Mouse (Mus musculus): ENCODE results near the gene Wdr81. TPM values are rescaled to one million over a fixed set of nuclear protein-coding genes. Genes with fewer than 3 reads are reported as not detected.

Gene Wdr81
- polyA plus RNA-seq, 1 experiment from 2014 or later: 3.1 TPM

DNA sequence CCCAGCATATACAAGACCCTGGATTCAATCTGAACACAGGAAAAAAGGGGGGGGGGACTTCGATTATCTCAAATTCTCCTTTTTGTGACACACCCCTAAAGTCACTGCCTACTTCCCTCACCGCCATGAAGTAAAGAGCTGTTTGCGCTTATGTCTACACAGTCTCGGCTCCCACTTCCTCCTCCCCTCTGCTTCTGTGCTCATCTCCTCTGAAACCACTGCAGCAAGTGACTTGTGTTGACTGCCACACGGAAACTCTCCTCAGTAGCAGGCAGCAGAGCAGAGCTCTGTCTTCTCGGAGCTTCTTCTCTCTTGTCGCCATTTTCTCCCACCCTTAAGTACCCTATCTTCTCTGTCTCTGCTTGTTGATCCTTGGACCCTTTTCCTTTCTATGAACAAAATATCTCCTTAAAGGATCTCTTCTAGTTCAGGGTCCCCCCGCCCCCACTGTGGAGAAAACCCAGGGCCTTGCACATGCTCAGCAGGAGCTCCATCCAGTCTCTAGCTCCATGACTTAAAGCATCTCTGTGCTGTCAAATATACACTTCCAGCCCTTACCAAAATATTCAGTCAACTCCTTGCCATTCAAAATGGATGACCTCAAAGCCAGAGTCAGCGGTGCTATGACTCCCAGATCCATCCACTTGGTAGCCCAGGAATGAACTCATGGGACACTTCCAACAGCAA, 25.4 kb downstream of the Wdr81 start:
- 64% methylated on average over 9 of the region's 9 CpGs for WGBS
- Histone ChIP-seq H3K27ac (no peak overlapping the region), H3K9me3 (replicated peaks) (no peaks in the 10 kb centered on the region), H3K4me3 (no peak overlapping the region), H3K9ac (no peak overlapping the region), H3K36me3 (no peaks in the 10 kb centered on the region), H3K27me3 (no peaks in the 10 kb centered on the region), H3K4me1 (replicated peaks) (no peaks in the 10 kb centered on the region), H3K4me2 (no peak overlapping the region)
- ATAC-seq (replicated peaks; ENCODE audit: insufficient number of reproducible peaks, insufficient read depth, low FRiP score, low read depth): no peak

DNA sequence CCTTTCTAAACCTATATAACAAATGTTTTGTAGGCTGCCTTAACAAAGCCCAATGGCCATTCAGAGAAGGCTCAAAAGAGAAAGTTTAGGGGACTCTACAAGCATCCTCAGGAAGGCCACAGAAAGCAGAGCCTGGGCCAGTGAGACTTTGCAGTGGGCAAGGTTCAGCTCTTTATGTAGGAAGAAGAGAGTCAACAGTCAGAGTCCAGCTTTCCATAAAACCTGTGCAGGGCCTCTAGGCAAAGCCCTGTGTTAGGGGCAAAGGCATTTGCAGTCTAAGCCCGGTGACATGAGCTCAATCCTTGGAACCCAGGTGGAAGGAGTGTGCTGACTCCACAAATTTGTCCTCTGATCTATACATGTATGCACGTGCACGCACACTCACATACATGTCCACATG, 30.1 kb downstream of the Wdr81 start:
- WGBS: 82% methylated on average over 3 of the region's 3 CpGs
- Histone ChIP-seq H3K4me2 (no peak overlapping the region), H3K9ac (no peak overlapping the region), H3K36me3 (no peaks in the 10 kb centered on the region), H3K9me3 (replicated peaks) (no peaks in the 10 kb centered on the region), H3K4me1 (replicated peaks) (peaks cover 16% of the 10 kb centered on the region), H3K27me3 (no peaks in the 10 kb centered on the region), H3K4me3 (no peak overlapping the region), H3K27ac (no peak overlapping the region)
- ATAC-seq (replicated peaks; ENCODE audit: insufficient number of reproducible peaks, insufficient read depth, low FRiP score, low read depth): no peak

DNA sequence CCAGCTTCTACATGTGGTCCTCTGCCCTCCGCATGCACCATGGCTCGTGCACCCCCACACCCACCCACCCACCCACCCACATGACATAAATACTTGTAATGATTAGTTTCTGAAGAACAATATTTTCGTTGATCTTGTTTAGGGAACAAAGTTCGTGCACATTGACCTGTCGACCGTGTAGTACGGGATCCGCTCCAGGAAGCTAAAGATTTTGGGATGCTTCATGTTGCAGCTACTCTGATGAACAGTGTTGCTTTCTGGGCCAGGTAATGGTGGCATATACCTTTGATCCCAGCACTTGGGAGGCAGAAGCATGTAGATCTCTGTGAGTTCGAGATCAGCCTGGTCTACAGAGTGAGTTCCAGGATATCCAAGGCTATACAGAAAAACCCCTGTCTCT, 30.5 kb downstream of the Wdr81 start:
- H3K9ac ChIP-seq: no peak overlapping the region
- no peak for ATAC-seq (replicated peaks; ENCODE audit: insufficient number of reproducible peaks, insufficient read depth, low FRiP score, low read depth)
- no peaks in the 10 kb centered on the region for H3K27me3 ChIP-seq
- H3K4me2 ChIP-seq: no peak overlapping the region
- peaks cover 16% of the 10 kb centered on the region for H3K4me1 ChIP-seq (replicated peaks)
- no peaks in the 10 kb centered on the region for H3K36me3 ChIP-seq
- H3K9me3 ChIP-seq (replicated peaks): no peaks in the 10 kb centered on the region
- no peak overlapping the region for H3K27ac ChIP-seq
- 85% methylated on average over 9 of the region's 9 CpGs for WGBS
- H3K4me3 ChIP-seq: no peak overlapping the region

DNA sequence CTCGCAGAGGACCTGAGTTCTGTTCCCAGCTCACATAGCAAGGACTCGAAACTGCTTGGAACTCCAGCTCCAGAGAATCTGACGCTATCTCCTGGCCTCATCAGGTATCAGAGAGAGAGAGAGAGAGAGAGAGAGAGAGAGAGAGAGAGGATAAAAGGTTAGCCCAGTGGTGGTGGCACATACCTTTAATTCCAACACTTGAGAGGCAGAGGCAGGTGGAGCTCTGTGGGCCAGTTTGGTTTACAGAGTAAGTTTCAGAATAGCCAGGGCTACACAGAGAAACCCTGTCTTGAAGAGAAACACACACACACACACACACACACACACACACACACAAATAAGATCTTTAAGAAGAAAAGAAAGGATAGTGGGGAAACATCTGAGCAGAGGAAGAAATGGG, 31.4 kb downstream of the Wdr81 start:
- no peak overlapping the region for H3K9ac ChIP-seq
- no peaks in the 10 kb centered on the region for H3K36me3 ChIP-seq
- H3K9me3 ChIP-seq (replicated peaks): no peaks in the 10 kb centered on the region
- no peak overlapping the region for H3K4me3 ChIP-seq
- 88% methylated on average over 3 of the region's 3 CpGs for WGBS
- H3K27me3 ChIP-seq: no peaks in the 10 kb centered on the region
- H3K27ac ChIP-seq: no peak overlapping the region
- peaks cover 16% of the 10 kb centered on the region for H3K4me1 ChIP-seq (replicated peaks)
- ATAC-seq (replicated peaks; ENCODE audit: insufficient number of reproducible peaks, insufficient read depth, low FRiP score, low read depth): no peak
- H3K4me2 ChIP-seq: no peak overlapping the region

DNA sequence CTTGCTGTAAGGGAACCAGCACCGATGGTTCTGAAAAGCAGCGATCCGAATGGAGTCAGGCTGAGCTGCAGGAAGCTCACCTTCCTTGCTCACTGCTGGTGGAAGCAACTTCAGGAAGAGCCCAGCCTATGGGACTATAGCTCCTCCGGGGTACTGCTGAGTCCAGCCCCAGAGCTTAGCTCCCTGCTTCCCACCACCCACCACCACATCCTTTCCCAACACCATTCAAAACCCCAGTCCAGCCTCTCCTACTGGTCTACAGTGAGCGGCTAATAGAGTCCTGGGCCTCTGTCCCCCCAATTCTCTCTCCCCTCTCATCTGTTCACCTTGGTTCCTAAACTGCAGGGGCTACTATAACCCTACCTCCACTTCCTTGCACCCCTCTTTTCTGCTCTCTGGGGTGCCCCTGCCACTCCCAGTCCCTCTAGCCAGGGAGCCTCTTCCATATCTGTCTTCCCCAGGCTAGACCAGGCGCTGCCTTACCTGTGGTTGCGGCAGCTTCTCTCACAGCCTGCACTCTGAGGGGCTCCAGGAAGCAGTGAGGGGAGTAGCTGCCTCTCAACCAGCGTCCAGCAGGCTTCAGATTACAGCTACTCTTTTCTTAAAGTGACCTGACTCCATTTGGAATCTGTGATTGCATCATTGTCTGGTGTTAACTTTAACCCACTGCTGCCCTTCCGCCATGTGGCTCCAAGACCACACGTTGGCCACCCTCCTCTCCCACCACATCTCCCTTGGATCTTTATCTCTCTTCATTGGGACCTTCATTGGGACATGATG, 32.3 kb downstream of the Wdr81 start, which contains the start of gene Serpinf1:
Serpinf1 (minus strand) TSS at position 689 of the 780 bp plus-strand sequence.
- Histone ChIP-seq H3K27me3 (no peaks in the 10 kb centered on the region), H3K4me1 (replicated peaks) (peaks cover 16% of the 10 kb centered on the region), H3K36me3 (no peaks in the 10 kb centered on the region), H3K4me3 (peak within 1 kb of the TSS; percentile 40), H3K9me3 (replicated peaks) (no peaks in the 10 kb centered on the region), H3K9ac (peak within 1 kb of the TSS; percentile 38; the same call in 1 of the 2 replicates), H3K27ac (no peak within 1 kb of the TSS), H3K4me2 (peak within 1 kb of the TSS; percentile 54)
- no peak; the same call in 1 of the 2 replicates for ATAC-seq (replicated peaks; ENCODE audit: insufficient number of reproducible peaks, insufficient read depth, low FRiP score, low read depth)
- WGBS: 42% methylated on average over 10 of the region's 10 CpGs

DNA sequence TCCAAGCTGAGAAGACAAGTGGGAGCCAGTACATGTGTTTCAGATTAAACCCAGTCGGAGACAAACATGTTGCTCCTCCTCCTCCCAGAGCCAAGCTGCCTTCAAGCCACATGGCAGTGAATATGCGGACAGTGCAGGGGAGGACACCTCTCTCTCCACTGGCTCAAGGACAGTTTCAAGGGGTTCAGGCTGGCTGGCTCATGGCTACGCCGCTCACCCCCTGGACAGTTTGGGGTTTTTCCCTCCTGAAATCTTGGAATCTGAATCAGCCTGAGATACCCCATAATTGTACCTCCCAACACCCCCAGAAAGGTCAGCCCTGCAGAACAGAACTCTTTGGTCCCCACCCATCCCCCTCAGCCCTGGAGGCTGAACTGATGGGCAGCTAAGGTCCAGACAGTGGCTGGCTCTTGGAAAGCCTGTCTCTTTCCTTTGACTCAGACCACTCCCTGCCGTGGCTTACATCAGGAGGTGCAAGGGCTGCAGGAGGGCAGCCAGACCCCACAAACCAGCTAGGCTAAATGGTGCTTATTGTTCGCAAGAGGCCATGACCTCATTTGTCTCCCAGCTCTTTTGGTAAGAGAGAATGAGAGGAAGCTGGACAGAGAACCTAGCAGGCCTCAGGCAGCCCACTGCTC, 33.0 kb downstream of the Wdr81 start:
- H3K27me3 ChIP-seq: no peaks in the 10 kb centered on the region
- H3K27ac ChIP-seq: no peak overlapping the region
- H3K4me1 ChIP-seq (replicated peaks): peaks cover 16% of the 10 kb centered on the region
- no peaks in the 10 kb centered on the region for H3K36me3 ChIP-seq
- peak overlapping the region; percentile 54 for H3K4me2 ChIP-seq
- WGBS: 46% methylated on average over 6 of the region's 6 CpGs
- peak overlapping the region; percentile 40 for H3K4me3 ChIP-seq
- no peak for ATAC-seq (replicated peaks; ENCODE audit: insufficient number of reproducible peaks, insufficient read depth, low FRiP score, low read depth)
- no peaks in the 10 kb centered on the region for H3K9me3 ChIP-seq (replicated peaks)
- H3K9ac ChIP-seq: no peak overlapping the region

DNA sequence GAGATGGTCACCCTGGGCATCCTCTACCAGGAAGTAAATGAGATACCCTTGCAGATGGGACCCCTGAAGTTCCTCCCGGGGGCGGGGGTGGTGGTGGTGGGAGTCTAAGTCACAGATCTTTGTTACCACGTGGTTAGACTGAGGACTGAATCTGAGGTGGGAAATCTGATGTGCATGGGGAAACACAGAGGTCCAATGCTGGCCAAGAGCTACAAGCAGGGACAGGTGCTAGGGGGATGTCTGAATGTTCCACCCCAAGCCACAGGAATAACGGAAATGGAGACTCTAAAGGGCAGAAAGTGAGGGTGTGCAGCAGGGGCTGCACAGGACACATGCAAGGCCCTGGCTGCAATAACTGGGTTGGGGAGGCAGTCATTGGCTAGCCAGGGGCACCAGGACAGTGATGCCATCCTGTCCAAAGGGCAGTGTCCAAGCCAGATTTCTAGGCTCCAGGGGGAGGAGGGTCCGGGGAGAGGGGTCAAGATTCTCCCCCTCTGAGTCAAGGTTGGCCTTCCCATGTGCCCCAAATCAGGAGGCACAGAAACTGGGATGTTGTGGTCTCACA, 33.6 kb downstream of the Wdr81 start:
- 46% methylated on average over 5 of the region's 5 CpGs for WGBS
- H3K4me2 ChIP-seq: 0 out of 2 replicates have a peak overlapping the region, but pooled peaks have one; percentile 54
- no peaks in the 10 kb centered on the region for H3K36me3 ChIP-seq
- no peak overlapping the region for H3K9ac ChIP-seq
- no peak for ATAC-seq (replicated peaks; ENCODE audit: insufficient number of reproducible peaks, insufficient read depth, low FRiP score, low read depth)
- H3K4me1 ChIP-seq (replicated peaks): peaks cover 16% of the 10 kb centered on the region
- H3K27ac ChIP-seq: no peak overlapping the region
- H3K4me3 ChIP-seq: no peak overlapping the region
- H3K27me3 ChIP-seq: no peaks in the 10 kb centered on the region
- H3K9me3 ChIP-seq (replicated peaks): no peaks in the 10 kb centered on the region

DNA sequence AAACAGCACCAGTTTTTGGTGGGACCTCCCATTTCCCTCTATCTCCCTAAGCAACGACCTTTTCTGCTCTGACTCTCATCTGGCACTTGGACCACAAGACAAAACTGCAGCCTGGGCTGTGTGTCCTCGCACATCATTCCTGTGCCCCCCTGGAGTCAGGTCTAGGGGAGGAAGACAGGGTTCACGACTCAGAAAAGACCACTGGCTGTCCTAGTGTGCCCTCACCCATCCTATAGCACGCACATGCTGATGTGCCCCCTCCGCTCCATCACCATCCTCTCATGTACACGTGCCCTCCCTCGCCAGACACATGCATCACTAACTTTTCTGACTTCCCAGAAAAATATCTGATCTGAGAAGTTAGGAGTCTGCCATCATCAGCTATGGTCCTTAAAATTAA, 34.5 kb downstream of the Wdr81 start:
- 77% methylated on average over 7 of the region's 7 CpGs for WGBS
- H3K9ac ChIP-seq: no peak overlapping the region

GRCm38 (mm10) chr11:75415994-75416393, 38.5 kb downstream of the Wdr81 start:
- H3K36me3 ChIP-seq: no peaks in the 10 kb centered on the region
- H3K4me1 ChIP-seq (replicated peaks): 0 out of 2 replicates have a peak, but pooled peaks cover 2% of the 10 kb centered on the region
- H3K4me3 ChIP-seq: no peak overlapping the region
- no peak overlapping the region for H3K27ac ChIP-seq
- H3K9me3 ChIP-seq (replicated peaks): no peaks in the 10 kb centered on the region
- H3K4me2 ChIP-seq: no peak overlapping the region
- no peak for ATAC-seq (replicated peaks; ENCODE audit: insufficient number of reproducible peaks, insufficient read depth, low FRiP score, low read depth)
- WGBS: 72% methylated on average over 13 of the region's 13 CpGs
- H3K27me3 ChIP-seq: no peaks in the 10 kb centered on the region
- H3K9ac ChIP-seq: no peak overlapping the region

More for the DNA sequence above, 34.5 kb downstream of the Wdr81 start:
- Histone ChIP-seq H3K4me3 (no peak overlapping the region), H3K27me3 (no peaks in the 10 kb centered on the region), H3K4me2 (no peak overlapping the region), H3K4me1 (replicated peaks) (peaks cover 18% of the 10 kb centered on the region), H3K36me3 (no peaks in the 10 kb centered on the region), H3K9me3 (replicated peaks) (no peaks in the 10 kb centered on the region), H3K27ac (no peak overlapping the region)
- ATAC-seq (replicated peaks; ENCODE audit: insufficient number of reproducible peaks, insufficient read depth, low FRiP score, low read depth): no peak

DNA sequence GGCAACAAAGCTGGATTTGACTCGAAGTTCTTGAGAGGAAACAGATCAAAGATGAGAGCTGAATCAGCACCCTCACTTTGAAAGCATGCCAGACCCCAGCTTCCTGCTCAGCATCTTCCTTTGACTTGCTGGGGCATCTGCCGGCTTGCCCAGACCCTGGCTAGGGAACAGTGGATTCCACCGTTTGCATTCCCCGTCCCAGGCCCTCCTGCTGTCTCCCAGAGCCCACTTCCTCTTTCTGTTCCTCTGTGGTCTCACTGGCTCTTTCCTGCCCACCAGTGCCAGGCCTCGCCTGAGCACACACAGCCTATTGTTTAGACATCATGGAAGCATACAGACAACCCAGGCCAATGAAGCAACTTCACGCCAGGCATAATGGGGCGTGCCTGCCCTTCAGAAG, 39.4 kb downstream of the Wdr81 start:
- ATAC-seq (replicated peaks; ENCODE audit: insufficient number of reproducible peaks, insufficient read depth, low FRiP score, low read depth): no peak
- Histone ChIP-seq H3K4me1 (replicated peaks) (0 out of 2 replicates have a peak, but pooled peaks cover 2% of the 10 kb centered on the region), H3K4me2 (no peak overlapping the region), H3K4me3 (no peak overlapping the region), H3K9ac (no peak overlapping the region), H3K36me3 (no peaks in the 10 kb centered on the region), H3K9me3 (replicated peaks) (no peaks in the 10 kb centered on the region), H3K27ac (no peak overlapping the region), H3K27me3 (no peaks in the 10 kb centered on the region)
- WGBS: 42% methylated on average over 7 of the region's 7 CpGs

DNA sequence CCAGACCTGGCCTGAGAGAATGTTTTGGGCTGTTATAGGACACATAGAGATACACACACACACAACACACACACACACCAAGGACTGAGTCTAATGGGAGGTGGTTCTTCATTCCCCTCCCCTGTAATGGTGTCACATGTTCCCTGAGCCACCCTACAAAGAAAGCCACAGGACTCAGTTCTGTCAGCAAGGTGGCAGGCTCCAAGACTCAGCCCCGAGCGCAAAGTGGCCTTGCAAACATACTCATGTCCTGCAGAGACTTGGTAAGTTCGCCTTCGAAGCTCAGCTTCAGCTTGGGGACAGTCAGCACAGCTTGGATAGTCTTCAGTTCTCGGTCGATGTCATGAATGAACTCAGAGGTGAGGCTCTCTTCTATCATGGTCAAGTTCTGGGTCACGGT, 43.9 kb downstream of the Wdr81 start:
- no peak overlapping the region for H3K4me3 ChIP-seq
- H3K4me1 ChIP-seq (replicated peaks): 0 out of 2 replicates have a peak, but pooled peaks cover 2% of the 10 kb centered on the region
- H3K27me3 ChIP-seq: no peaks in the 10 kb centered on the region
- H3K9ac ChIP-seq: no peak overlapping the region
- no peak overlapping the region for H3K27ac ChIP-seq
- H3K4me2 ChIP-seq: no peak overlapping the region
- no peak for ATAC-seq (replicated peaks; ENCODE audit: insufficient number of reproducible peaks, insufficient read depth, low FRiP score, low read depth)
- no peaks in the 10 kb centered on the region for H3K9me3 ChIP-seq (replicated peaks)
- no peaks in the 10 kb centered on the region for H3K36me3 ChIP-seq
- 84% methylated on average over 7 of the region's 7 CpGs for WGBS
